Mouse (Mus musculus) lung, postnatal 0 days (tissue): ENCODE data around the gene Fcgr2b. TPM values are rescaled to one million over a fixed set of nuclear protein-coding genes. Genes with fewer than 3 reads are reported as not detected.
"Not testable (repeated sequence)": the region's sequence is repeated elsewhere in the genome, so short reads cannot be mapped to it uniquely, and the experiment has no call there.

Experiments used
- ATAC-seq: fragments of 200-750 bp; cut with Nextera tagmentation; 2 replicates; pipeline ENCODE4 v1.8.0; 2017; ENCODE audit warnings: moderate library complexity
- DNase-seq: peaks from one replicate; pipeline ENCODE4 v3.0.0-alpha.2; 2016; ENCODE audit warnings: low spot score
- H3K27ac ChIP-seq: fragments of 300-500 bp; sonication (generic); 2 replicates; pipeline ENCODE4 v1.5.1; 2014; ENCODE audit warnings: antibody characterized with exemption, mild to moderate bottlenecking, low read length, mixed read lengths
- H3K27me3 ChIP-seq: fragments of 300-500 bp; sonication (generic); replicated peaks from 2 replicates; pipeline ENCODE4 v1.6.1; 2014; ENCODE audit warnings: low read length, mixed read lengths; ENCODE audit not compliant: insufficient read depth
- H3K36me3 ChIP-seq: fragments of 300-500 bp; sonication (generic); 2 replicates; pipeline ENCODE4 v1.6.1; 2014; ENCODE audit warnings: low read length, mixed read lengths; ENCODE audit not compliant: insufficient read depth
- H3K4me1 ChIP-seq: fragments of 300-500 bp; sonication (generic); 2 replicates; pipeline ENCODE4 v1.6.1; 2014; ENCODE audit warnings: antibody characterized with exemption, low read depth, low read length, mixed read lengths; ENCODE audit not compliant: insufficient read depth
- H3K4me2 ChIP-seq: fragments of 300-500 bp; sonication (generic); replicated peaks from 2 replicates; pipeline ENCODE4 v1.6.1; 2014; ENCODE audit warnings: low read depth, mild to moderate bottlenecking, low read length, moderate library complexity, mixed read lengths
- H3K4me3 ChIP-seq: fragments of 300-500 bp; sonication (generic); 2 replicates; pipeline ENCODE4 v1.5.1; 2014; ENCODE audit warnings: low read depth, low read length
- H3K9ac ChIP-seq: fragments of 300-500 bp; sonication (generic); replicated peaks from 2 replicates; pipeline ENCODE4 v1.6.1; 2014; ENCODE audit warnings: low read depth, mild to moderate bottlenecking
- H3K9me3 ChIP-seq: fragments of 300-500 bp; sonication (generic); 2 replicates; pipeline ENCODE4 v1.6.1; 2016; ENCODE audit warnings: low read length, mixed read lengths
- CTCF ChIP-seq: IDR thresholded peaks from 2 replicates; pipeline ENCODE4 v1.5.1; 2016; ENCODE audit warnings: antibody characterized with exemption, mild to moderate bottlenecking
- EP300 ChIP-seq: IDR thresholded peaks from 2 replicates; pipeline ENCODE4 v1.6.1; 2016; ENCODE audit warnings: antibody characterized with exemption, mild to moderate bottlenecking, control low read depth
- WGBS: fragments of 180-500 bp; shearing (Covaris S2); extraction: QIAGEN DNeasy Blood & Tissue Kit; methylation state at CpG from one replicate; pipeline ENCODE4 v1.1.7; 2014; 5-methylcytosine and 5-hydroxymethylcytosine counted together
- polyA plus RNA-seq: library from polyadenylated mRNA; unstranded; fragments of >200 nt; fragmentation: Nextera tagmentation; extraction: Ambion mirVana; gene quantifications from 2 replicates; pipeline ENCODE4 v1.2.1, GENCODE M21; 2015

Fcgr2b gene
- polyA plus RNA-seq, 1 experiment from 2014 or later: 9.2 TPM

DNA sequence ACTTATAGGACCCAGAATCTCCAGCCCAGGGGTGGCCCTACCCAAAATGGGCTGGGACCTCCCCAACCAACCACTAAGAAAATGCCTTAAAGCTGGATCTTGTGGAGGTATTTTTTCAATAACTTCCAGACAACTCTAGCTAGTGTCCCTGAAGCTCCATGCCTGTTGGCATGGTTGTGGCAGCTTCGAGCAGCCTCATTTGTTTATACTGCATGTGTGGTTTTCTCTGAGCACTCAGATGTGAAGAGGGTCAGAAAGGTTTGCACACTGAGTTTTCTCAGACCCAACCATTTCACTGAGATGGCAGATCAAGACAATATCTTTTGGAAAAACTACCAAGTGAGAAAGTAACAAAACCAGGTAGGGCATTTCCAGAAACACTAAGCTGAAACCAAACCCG lies 6.0 kb upstream of the Fcgr2b start:
- Histone ChIP-seq H3K27ac (no peak overlapping the region), H3K4me3 (no peak overlapping the region), H3K36me3 (no peaks in the 10 kb centered on the region), H3K27me3 (no peaks in the 10 kb centered on the region), H3K4me2 (no peak overlapping the region), H3K4me1 (no peaks in the 10 kb centered on the region), H3K9ac (no peak overlapping the region), H3K9me3 (no peaks in the 10 kb centered on the region)
- DNase-seq (no peak), ATAC-seq (no peak)
- WGBS: 60% methylated on average over 2 of the region's 2 CpGs
- no peak for TF ChIP-seq CTCF
- no peak for TF ChIP-seq EP300

DNA sequence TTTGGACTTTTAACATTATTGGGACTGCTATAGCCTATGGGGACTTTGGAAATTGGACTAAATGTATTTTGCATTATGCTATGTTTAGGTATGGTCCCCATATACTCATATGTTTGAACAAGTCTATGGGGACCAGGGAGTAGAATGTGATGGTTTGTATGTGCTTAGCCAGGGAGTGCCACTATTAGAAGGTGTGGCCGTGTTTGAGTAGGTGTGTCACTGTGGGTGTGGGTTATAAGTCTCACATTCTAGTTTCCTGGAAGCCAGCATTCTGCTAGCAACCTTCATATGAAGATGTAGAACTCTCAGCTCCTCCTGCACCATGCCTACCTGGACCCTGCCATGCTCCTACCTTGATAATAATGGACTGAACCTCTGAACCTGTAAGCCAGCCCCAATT lies 5.3 kb upstream of the Fcgr2b start:
- not testable (repeated sequence) for H3K4me1 ChIP-seq, H3K36me3 ChIP-seq, ATAC-seq, H3K27ac ChIP-seq, H3K9ac ChIP-seq, H3K4me2 ChIP-seq, DNase-seq, H3K9me3 ChIP-seq, H3K27me3 ChIP-seq, H3K4me3 ChIP-seq
- WGBS: 63% methylated on average over 1 of the region's 1 CpGs

DNA sequence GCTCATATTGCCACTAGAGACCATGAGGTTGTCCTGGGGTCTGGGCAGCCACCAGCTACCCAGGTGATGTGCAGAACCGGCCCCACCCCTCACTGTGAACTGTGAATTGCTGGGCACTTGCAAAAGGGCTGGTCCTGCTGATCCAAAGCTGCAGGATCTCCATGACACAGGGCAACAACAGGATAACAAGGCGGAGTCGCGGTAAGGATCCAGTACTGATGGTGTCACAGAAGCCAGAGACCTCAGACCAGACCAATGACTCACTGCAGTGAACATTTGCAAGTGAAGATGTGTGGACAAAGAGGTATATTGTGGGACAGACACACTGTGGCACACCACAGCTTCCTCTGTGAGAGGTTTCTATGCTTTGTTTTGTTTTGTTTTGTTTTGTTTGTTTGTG lies 2.3 kb upstream of the Fcgr2b start:
- TF ChIP-seq EP300 (no peak), CTCF (no peak)
- H3K9me3 ChIP-seq: no peaks in the 10 kb centered on the region
- DNase-seq: no peak

DNA sequence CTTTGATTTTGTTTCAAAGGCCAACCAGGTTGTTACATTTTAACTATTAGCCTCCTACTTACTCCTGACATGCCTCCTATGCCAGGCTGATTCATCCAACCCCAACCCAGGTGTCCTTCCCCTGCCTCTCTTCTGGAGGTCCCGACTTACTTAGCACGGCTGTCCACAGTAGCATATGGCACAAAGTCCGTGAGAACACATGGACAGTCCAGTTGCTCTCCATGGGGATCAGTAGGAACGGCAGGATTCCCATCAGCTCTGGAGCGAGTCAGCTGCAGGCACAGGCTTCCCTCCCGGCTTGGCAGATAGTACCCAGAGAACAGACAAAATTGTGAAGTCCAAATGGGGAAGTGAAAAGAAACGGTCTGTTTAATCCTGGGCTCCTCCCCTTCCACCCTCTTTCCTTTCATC lies 591 bp downstream of the Fcgr2b start:
- no peak overlapping the region for H3K27ac ChIP-seq
- H3K27me3 ChIP-seq: no peaks in the 10 kb centered on the region
- H3K4me1 ChIP-seq: no peaks in the 10 kb centered on the region
- ATAC-seq (no peak), DNase-seq (peak; percentile 25)
- H3K9ac ChIP-seq: no peak overlapping the region
- no peaks in the 10 kb centered on the region for H3K36me3 ChIP-seq
- 68% methylated on average over 7 of the region's 7 CpGs for WGBS
- H3K4me2 ChIP-seq: no peak overlapping the region
- H3K9me3 ChIP-seq: no peaks in the 10 kb centered on the region
- TF ChIP-seq EP300: no peak
- TF ChIP-seq CTCF: no peak
- no peak overlapping the region for H3K4me3 ChIP-seq

More for the DNA sequence above, 2.3 kb upstream of the Fcgr2b start:
- WGBS: 83% methylated on average over 4 of the region's 4 CpGs
- Histone ChIP-seq H3K27me3 (no peaks in the 10 kb centered on the region), H3K4me3 (no peak overlapping the region), H3K27ac (no peak overlapping the region), H3K36me3 (no peaks in the 10 kb centered on the region), H3K4me1 (no peaks in the 10 kb centered on the region), H3K9ac (no peak overlapping the region), H3K4me2 (no peak overlapping the region)
- ATAC-seq: no peak

DNA sequence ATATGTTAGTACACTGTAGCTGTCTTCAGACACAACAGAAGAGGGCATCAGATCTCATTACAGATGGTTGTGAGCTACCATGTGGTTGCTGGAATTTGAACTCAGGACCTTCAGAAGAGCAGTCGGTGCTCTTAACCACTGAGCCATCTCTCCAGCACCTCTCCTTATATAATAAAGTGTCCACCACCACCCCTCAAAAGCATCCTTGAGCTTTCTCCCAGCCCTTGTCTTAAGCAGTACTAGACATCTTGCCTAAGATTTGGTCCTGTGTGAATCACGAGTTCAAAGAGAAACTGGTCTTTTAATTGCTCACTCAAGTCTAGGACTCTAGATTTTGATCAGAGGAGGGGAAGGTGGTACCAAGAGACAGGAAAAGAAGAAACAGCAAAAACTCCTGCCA lies 997 bp downstream of the Fcgr2b start:
- H3K27me3 ChIP-seq, DNase-seq, H3K4me2 ChIP-seq, H3K4me3 ChIP-seq, H3K36me3 ChIP-seq, ATAC-seq, H3K9me3 ChIP-seq, H3K4me1 ChIP-seq, H3K27ac ChIP-seq, H3K9ac ChIP-seq: not testable (repeated sequence)
- 67% methylated on average over 2 of the region's 2 CpGs for WGBS

DNA sequence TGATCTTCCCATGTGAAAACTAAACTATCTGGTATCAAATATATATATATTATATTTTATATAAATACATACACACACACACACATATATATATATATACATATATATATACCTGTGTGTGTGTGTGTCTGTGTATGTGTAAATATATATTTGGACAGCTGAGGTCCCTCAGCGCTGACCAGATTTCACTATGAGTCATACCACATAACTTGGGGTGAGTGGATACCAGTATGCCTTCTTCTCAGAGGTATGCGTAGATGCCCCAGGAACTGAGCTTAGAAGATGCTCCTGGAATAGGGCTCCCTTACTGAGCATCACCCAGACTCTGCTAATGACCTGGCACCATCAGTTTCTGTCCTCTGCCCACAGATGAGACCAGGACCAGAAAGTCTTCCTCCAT lies 1.6 kb downstream of the Fcgr2b start:
- Histone ChIP-seq H3K27me3 (no peaks in the 10 kb centered on the region), H3K9ac (no peak overlapping the region), H3K27ac (no peak overlapping the region), H3K36me3 (no peaks in the 10 kb centered on the region), H3K4me3 (no peak overlapping the region), H3K4me2 (no peak overlapping the region), H3K9me3 (no peaks in the 10 kb centered on the region), H3K4me1 (no peaks in the 10 kb centered on the region)
- 94% methylated on average over 2 of the region's 2 CpGs for WGBS
- ATAC-seq (no peak), DNase-seq (no peak)
- no peak for TF ChIP-seq EP300
- TF ChIP-seq CTCF: no peak

DNA sequence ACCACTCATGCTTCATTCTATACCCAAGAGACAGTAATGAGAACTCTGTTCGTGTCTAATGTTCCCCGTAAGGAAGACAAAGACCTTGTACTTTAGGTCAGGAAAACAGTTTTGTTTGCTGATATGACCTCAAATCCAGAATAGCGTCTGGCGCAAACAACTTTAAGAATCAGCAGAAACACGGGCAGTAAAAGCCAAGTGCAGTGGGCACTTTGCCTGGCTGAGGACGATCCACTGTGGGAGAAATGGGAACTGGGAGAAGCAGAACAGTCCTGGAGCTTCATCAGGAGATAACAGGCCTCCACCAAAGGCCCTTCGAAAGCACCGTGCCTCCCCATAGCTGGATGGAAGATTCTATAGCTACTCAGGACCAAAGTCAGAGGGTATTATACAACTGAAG lies 2.2 kb downstream of the Fcgr2b start:
- no peaks in the 10 kb centered on the region for H3K4me1 ChIP-seq
- H3K27ac ChIP-seq: no peak overlapping the region
- H3K4me2 ChIP-seq: no peak overlapping the region
- TF ChIP-seq CTCF (no peak), EP300 (no peak)
- no peaks in the 10 kb centered on the region for H3K36me3 ChIP-seq
- H3K4me3 ChIP-seq: no peak overlapping the region
- ATAC-seq: no peak
- no peaks in the 10 kb centered on the region for H3K9me3 ChIP-seq
- H3K9ac ChIP-seq: no peak overlapping the region
- 76% methylated on average over 8 of the region's 8 CpGs for WGBS
- no peaks in the 10 kb centered on the region for H3K27me3 ChIP-seq
- DNase-seq: no peak
